Mouse (Mus musculus) megakaryocyte-erythroid progenitor cell, adult 5-6 weeks (primary cell): ENCODE measurements around the gene Ankib1. TPM values are rescaled to one million over a fixed set of nuclear protein-coding genes. Genes with fewer than 3 reads are reported as not detected.
"Not testable (repeated sequence)": the region's sequence is repeated elsewhere in the genome, so short reads cannot be mapped to it uniquely, and the experiment has no call there.

Source experiments
- ATAC-seq: replicated peaks from 2 replicates; pipeline ENCODE4 v1.8.0; 2016; ENCODE audit warnings: mild to moderate bottlenecking, inconsistent platforms; ENCODE audit not compliant: severe bottlenecking, poor library complexity, low FRiP score, low TSS enrichment
- total RNA-seq, 2 experiments: library from RNA; stranded (forward) in 1 of 2; stranded (reverse) in 1 of 2; fragments of 200-1000, 215-1000 nt in 1 of 2; fragments of >200 nt in 1 of 2; fragmentation: Nextera tagmentation in 1 of 2; gene quantifications; 2 replicates each; pipeline ENCODE4 v1.2.3; 2014 to 2017

Ankib1 gene
- total RNA-seq, 2 experiments from 2014 or later = 29.0 to 44.4 TPM

- ATAC-seq = not testable (repeated sequence)
These were observed 69.9 kb downstream of the Ankib1 start for GRCm38 (mm10) chr5:3732846-3733245.

- no peak for ATAC-seq
These were observed 73.9 kb downstream of the Ankib1 start for GRCm38 (mm10) chr5:3728820-3729219.

- ATAC-seq = no peak
These were observed 77.2 kb downstream of the Ankib1 start for GRCm38 (mm10) chr5:3725491-3725890.

- ATAC-seq = no peak; the same call in 1 of the 2 replicates
These were observed 79.3 kb downstream of the Ankib1 start for GRCm38 (mm10) chr5:3723415-3723814.

- peak; percentile 75 for ATAC-seq
These were observed 79.9 kb downstream of the Ankib1 start for GRCm38 (mm10) chr5:3722873-3723272.

GRCm38 (mm10) chr5:3719371-3719770, 83.4 kb downstream of the Ankib1 start:
- ATAC-seq = no peak

GRCm38 (mm10) chr5:3715800-3716199, 86.9 kb downstream of the Ankib1 start:
- no peak for ATAC-seq

GRCm38 (mm10) chr5:3702180-3702579, 100.5 kb downstream of the Ankib1 start:
- no peak for ATAC-seq

GRCm38 (mm10) chr5:3700025-3700424, 102.7 kb downstream of the Ankib1 start:
- ATAC-seq = no peak

- ATAC-seq = no peak
These were observed 106.7 kb downstream of the Ankib1 start for GRCm38 (mm10) chr5:3696031-3696430.

- no peak for ATAC-seq
These were observed 107.5 kb downstream of the Ankib1 start for GRCm38 (mm10) chr5:3695191-3695590.

- ATAC-seq = no peak
These were observed 109.8 kb downstream of the Ankib1 start for GRCm38 (mm10) chr5:3692956-3693355.

- no peak for ATAC-seq
These were observed 111.4 kb downstream of the Ankib1 start for GRCm38 (mm10) chr5:3691283-3691682.

- no peak for ATAC-seq
These were observed 114.4 kb downstream of the Ankib1 start for GRCm38 (mm10) chr5:3688298-3688697.

GRCm38 (mm10) chr5:3669938-3670554, 132.7 kb downstream of the Ankib1 start:
- peak; percentile 68 for ATAC-seq

- peak; percentile 77 for ATAC-seq
These were observed 136.1 kb downstream of the Ankib1 start for GRCm38 (mm10) chr5:3666585-3666984.

- no peak for ATAC-seq
These were observed 137.5 kb downstream of the Ankib1 start for GRCm38 (mm10) chr5:3665225-3665624.

- ATAC-seq = no peak
These were observed 145.6 kb downstream of the Ankib1 start, which contains the start of gene Gatad1 for GRCm38 (mm10) chr5:3657085-3657484. Gene Gatad1, minus strand, starts transcription at chr5:3657185.

GRCm38 (mm10) chr5:3653801-3654200, 148.9 kb downstream of the Ankib1 start:
- ATAC-seq = no peak

- ATAC-seq = not testable (repeated sequence)
These were observed 149.7 kb downstream of the Ankib1 start for GRCm38 (mm10) chr5:3652903-3653575.

GRCm38 (mm10) chr5:3651621-3652020, 151.1 kb downstream of the Ankib1 start:
- ATAC-seq = no peak
